Mouse (Mus musculus): ENCODE measurements around the gene Nyx.

The Nyx gene

DNA sequence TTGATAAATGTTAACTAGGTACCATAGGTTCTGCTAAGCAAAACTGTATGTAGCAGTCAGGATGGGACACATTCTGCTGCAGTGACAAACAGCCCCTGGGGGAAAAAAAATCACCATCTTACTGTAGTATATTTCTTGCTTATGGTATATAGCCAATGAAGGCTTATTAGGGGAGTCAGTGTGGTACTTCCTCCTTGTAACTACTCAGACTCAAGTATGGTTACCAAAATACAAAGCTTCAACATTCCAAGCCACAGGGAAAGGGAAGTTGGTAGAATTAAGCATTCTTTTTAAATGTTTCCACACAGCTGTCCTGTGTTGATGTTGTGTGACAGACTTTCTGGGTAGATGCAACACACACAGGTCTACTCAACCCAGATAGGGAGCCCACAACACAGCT is 27.0 kb downstream of the Nyx start:
- no peak for DNase-seq (ENCODE audit: low spot score in 2 of 2)

DNA sequence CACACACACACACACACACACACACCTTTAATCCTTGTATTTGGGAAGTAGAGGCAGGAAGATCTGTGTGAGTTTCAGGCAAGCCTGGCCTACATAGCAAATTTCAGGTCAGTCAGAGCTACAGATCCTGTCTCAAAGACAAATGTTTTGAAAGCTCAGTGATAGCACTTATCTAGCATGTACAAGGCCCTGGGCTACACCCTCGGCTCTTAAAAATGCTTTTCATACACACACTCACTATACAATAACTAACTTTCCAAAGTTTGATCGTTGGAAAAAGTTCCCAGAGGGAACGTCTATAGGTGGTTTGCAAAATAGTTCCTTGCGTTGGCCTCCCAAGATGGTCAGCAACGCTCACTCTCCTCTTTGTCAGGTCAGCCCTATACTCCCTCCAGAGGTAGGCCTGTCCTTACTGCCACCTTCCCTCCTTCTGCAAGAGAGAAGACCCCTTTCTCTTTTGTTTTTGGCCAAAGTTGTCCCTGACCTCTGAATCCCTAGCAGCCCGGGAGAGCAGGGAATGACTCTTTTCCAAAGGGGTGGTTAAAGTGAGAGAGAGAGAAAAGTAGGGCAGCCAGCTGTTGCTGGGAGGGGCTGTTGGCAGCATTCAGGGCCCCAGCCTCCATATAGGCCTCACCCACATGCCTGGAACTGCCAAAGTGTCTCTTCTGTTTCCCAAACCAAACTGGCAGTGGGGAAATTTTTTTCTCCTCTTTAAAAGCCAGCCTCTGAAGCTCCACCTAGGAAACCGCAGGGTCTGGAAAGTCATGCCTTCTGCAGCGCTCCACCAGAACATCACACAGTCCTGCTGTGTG is 29.2 kb downstream of the Nyx start:
- no peak for DNase-seq (ENCODE audit: low spot score in 2 of 2)

DNA sequence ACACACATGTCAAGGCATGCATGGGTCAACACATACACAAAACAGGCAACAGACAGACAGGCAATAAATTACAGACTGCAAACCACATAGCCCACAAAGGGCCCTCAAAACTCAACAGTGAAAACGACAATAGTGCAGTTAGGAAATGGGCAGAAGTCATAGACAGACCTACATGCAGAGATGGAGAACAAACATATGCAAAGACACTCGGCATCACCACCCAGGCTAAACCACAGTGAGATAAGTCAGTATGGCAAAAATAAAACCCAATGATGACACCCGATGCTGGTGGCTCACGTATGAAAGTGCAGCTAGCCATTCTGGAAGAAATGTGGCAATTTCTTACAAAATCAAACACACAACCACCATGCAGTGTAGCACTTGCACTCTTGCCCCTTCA is 34.4 kb downstream of the Nyx start:
- no peak for DNase-seq (ENCODE audit: low spot score in 2 of 2)

DNA sequence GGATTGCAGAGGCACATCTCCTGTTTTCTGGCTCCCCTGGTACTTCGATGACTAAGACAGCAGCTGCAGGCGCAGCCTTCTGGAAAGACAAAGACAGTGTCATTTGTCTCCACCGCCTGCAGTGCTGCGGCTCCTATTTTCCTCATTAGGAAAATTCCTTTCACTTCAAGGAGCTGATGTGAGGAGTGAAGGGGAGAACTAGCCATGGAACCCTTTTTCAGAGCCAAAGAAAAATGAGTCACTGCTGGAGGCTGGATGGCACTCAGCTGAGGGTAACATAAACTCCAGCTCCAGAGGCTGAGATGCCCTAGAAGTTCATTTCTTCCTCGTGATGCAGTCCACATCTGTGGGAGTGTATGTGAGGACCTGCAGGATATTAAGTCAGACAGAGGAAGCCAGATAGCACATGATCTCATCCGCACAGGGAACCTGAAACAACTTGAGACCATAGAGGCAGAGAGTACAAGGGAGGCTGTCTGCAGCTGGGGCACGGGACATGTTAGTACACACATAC is 37.0 kb downstream of the Nyx start:
- no peak for DNase-seq (ENCODE audit: low spot score in 2 of 2)

DNA sequence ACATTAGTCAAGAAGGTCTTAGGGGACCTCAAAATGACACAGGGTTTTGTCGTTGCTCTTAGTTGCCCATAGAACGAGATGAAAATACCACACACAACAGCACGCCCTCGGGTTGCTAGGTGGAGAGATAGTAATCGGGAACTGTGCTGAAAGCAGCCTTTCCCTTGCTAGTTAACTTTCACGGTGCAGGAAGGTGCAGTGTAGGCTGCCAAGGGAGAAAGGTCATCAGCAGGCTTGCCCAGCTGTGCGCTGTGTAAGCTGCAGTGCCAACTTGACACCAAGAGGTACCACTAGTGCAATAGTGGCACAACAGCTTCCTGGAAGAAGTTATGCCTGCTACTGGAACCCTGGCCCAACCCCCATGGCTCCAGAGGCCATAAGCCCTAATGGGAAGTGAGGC is 38.5 kb downstream of the Nyx start:
- no peak for DNase-seq (ENCODE audit: low spot score in 2 of 2)

DNA sequence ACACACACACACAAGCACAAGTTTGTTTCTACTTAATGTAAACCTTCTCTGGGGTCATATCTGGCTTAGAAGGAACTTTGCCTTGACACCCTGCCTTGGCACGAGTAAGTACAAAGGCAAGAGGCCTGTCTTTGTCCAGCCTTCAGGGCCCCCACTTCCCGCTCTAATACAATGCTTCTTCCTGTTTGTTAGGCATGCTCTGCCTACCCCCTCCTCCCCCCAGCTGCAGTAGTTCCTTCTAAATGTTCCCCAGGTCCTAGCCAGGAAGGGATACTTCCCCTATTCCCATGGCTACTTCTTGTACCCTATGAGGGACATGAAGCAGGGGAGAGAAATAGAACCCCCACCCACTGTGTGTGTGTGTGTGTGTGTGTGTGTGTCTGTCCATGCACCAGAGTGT is 40.5 kb downstream of the Nyx start:
- no peak for DNase-seq (ENCODE audit: low spot score in 2 of 2)

DNA sequence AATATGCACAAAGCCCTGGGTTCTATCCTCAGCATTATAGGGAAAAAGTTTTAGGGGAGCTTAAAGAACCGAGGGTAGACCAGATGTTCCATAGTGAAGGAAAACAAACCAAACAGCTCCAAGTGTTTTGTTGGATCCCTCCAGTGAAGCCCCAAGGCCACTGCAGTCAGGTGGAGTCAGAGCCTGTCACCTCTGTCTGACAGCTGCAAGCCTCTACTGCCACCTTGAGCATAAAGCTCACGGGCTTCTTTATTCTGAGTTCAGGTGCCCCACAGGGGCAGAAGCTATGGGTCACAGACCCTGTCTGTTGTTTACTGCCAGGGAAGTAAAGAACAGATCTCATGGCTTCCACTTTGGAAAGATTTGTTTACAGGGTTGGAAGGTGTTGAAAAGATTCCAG is 47.2 kb downstream of the Nyx start:
- no peak for DNase-seq (ENCODE audit: low spot score in 2 of 2)

DNA sequence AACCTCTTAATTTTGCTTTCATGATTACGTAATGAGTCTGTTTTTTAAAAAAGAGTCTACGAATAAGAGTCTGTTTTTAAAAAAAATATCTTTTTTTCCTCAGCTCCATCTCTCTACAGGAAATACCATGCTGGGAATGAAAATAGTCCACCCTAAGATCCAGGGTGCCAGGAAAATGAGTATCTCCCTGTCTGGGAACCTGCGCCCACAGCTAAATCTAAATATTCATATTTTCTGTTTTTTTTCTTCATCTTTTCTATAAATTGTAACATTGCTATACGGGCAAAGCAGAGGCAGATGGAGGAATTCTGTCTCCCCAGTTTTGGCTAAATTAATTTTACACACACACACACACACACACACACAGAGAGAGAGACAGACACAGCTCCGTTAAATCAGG is 48.0 kb downstream of the Nyx start:
- no peak for DNase-seq (ENCODE audit: low spot score in 2 of 2)

DNA sequence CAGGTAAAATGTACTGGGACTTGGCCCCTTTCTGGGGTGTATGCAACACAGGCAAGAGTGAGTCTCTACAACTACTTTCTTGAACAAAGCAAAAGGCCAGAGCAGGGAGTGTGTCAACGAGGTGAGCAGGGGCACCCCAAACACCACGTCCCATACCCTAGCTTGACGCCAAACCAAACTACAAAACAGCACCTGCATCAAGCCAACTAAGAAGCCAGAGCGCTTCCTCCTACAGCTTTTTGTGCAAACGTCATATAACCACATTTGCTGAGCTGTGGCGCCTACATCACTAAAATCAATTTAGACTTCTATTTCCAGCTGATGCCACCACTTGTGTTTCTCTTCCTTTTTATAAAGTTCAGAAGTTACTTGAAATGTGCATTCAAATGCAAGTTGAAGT is 50.5 kb downstream of the Nyx start:
- no peak for DNase-seq (ENCODE audit: low spot score in 2 of 2)

DNA sequence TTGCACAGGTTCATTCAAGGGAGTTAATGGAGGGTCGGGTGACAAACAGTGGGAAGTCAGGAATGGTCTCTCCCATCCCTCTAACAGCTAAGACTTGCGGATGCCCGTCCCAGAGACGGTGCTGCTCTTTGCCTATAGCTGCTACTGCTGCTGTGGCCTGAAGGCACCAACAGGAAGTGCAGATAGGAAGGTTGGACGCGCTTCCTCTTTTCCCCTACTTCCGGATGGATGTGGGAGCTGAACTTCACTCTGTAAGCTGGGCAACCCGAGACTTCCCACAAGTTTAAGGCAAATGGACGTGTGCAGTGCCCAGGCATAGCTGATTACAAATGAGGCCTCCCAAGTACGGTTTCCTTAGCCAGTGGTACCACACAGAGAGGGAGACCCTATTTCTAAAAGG is 52.1 kb downstream of the Nyx start:
- DNase-seq (ENCODE audit: low spot score in 2 of 2), result no peak

DNA sequence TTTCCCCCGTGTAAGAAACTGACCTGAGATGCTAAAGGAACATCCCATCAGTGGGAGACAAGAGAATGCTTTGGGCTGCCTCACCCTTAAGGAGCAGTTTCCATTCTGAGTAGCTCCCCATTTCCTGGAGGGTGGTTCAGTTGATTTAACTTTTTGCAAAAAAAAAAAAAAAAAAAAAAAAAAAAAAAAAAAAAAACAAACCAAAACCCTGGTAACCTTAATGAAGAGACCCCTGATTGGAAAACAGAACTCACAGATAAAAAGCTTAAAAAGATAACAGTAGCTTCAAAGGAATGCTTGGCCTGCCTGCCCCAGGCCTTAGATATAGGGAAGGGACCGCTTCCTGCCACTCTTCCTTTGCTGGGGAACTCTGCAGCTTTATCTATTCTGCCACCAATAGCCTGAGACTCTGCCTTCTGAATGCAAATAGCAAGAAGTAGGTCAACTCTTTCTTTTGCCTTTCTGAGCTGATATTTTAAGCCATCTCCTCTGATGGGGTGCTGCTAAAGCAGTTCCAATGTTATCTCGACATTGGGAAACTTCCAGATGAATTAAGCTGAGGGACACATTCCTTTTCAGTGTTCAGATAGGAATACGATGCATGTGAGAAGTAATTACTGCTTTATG is 53.0 kb downstream of the Nyx start:
- no peak for DNase-seq (ENCODE audit: low spot score in 2 of 2)

DNA sequence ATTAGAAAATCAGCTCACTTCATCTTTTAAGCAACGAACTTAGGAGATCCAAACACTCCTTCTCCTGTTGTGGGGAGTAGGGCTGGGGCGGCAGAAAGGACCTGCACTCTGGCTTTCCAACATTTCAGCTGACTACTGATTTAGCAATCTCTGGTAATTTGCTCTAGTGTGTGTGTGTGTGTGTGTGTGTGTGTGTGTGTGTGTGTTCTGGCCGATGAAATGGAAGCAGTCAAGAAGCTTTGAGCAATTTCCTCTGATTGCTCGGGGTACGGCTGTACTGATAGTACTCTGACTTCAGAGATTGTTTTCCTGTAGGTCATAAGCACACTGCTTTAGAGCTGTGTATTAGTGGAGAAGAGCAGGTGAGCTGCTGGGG is 53.5 kb downstream of the Nyx start:
- no peak for DNase-seq (ENCODE audit: low spot score in 2 of 2)

DNA sequence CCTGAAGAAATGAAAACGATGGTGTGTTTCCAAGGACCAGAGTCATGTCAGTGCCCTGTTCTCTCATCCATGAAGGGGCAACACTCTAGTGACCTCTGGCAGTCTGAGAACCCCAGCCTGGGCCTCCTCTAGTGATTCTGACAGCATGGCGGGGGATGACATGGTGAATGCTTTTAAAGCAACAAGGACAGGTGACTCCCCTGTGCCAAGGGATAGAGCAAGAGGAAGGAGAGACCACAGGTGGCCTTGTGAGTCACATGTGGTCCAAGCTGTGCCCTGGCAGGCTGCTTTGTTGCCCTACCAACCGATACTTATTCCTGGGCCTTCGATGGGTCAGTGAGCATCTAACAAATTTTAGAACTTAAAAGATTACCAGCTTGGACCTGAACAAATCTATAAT is 54.7 kb downstream of the Nyx start:
- DNase-seq (ENCODE audit: low spot score in 2 of 2), result no peak

DNA sequence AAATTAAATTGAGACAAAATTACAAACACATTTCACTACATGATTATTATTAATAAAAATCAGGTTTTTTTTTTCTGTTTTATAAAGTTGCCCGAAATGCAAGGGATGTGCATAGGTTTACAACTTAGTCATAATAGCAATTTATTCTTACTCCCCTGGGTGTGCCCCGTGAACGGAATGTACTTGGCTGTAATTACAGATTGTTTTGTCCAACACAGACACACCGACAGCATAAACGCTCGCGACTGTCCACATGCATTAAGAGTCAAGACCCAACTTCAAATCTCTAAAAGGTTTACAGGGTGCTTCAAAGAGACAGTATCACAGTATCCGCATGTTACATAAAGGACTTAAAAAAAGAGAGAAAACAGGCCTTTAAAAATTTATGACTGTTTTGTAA is 55.4 kb downstream of the Nyx start:
- no peak for DNase-seq (ENCODE audit: low spot score in 2 of 2)

Data from urinary bladder, postnatal 4 days (tissue).